Mouse (Mus musculus): ENCODE measurements around the gene Islr. TPM values are rescaled to one million over a fixed set of nuclear protein-coding genes. Genes with fewer than 3 reads are reported as not detected.
A peak's percentile ranks its signal among the peaks of the same experiment; 100 is the strongest.

Gene Islr
- polyA plus RNA-seq, 1 experiment from 2014 or later = 13.5 TPM

DNA sequence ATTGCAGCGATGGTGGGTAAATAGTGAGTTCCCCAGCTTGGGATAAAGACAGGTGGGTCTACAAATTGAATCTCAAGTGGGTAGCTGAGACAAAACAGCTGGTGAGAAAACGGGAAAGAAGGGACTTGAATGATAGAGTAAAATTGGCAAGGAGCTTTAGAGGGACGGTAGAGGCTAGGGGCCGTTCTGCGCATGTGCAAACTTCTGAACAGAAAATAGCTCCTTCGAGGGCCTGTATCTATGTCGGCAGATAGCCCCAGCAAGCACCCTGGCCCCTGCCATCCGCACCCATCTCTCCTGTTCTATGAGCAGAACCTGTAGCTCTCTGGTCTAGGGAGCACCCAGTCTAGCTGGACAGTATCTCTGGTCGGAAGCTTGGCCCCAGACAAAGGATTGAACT lies 9.9 kb downstream of the Islr start:
- Histone ChIP-seq H3K4me3 (ENCODE audit: low read depth, low read length) (no peak overlapping the region), H3K36me3 (ENCODE audit: control insufficient read depth, insufficient read depth, low read length) (peaks cover 24% of the 10 kb centered on the region), H3K9ac (ENCODE audit: low read length) (no peak overlapping the region), H3K27me3 (replicated peaks; ENCODE audit: control insufficient read depth, insufficient read depth, low read length) (peaks cover 26% of the 10 kb centered on the region), H3K4me1 (ENCODE audit: control insufficient read depth, insufficient read depth, low read length) (peaks cover 18% of the 10 kb centered on the region), H3K27ac (ENCODE audit: low read depth, low read length) (no peak overlapping the region; the same call in 1 of the 2 replicates), H3K9me3 (replicated peaks; ENCODE audit: control insufficient read depth, low read length) (no peaks in the 10 kb centered on the region), H3K4me2 (ENCODE audit: low read length) (no peak overlapping the region)
- 68% methylated on average over 9 of the region's 9 CpGs for WGBS
- ATAC-seq (no peak), DNase-seq (ENCODE audit: low spot score) (no peak)

DNA sequence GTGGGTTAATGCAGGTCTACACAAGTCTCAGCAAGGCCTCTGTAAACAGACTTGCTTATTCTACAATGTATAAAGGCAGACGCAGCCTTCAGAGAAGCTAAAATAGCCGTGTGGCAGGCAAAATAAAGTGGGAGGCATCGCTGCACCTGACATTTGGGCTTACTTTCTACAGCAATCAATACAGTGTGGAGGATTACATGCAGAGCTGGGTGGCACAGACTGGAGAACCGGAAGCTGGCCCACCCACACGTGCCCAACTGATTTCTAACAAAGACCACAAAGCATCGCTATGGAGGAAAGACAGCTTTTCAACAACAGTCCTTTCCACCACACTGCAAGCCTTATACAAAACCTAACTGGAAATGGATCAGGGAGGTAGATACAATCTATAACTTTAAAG lies 19.6 kb downstream of the Islr start:
- Histone ChIP-seq H3K36me3 (ENCODE audit: control insufficient read depth, insufficient read depth, low read length) (no peaks in the 10 kb centered on the region), H3K4me2 (ENCODE audit: low read length) (no peak overlapping the region), H3K27ac (ENCODE audit: low read depth, low read length) (no peak overlapping the region), H3K9ac (ENCODE audit: low read length) (no peak overlapping the region), H3K9me3 (replicated peaks; ENCODE audit: control insufficient read depth, low read length) (no peaks in the 10 kb centered on the region), H3K4me3 (ENCODE audit: low read depth, low read length) (no peak overlapping the region), H3K4me1 (ENCODE audit: control insufficient read depth, insufficient read depth, low read length) (no peaks in the 10 kb centered on the region), H3K27me3 (replicated peaks; ENCODE audit: control insufficient read depth, insufficient read depth, low read length) (no peaks in the 10 kb centered on the region)
- 59% methylated on average over 6 of the region's 6 CpGs for WGBS
- ATAC-seq (no peak), DNase-seq (ENCODE audit: low spot score) (no peak)

DNA sequence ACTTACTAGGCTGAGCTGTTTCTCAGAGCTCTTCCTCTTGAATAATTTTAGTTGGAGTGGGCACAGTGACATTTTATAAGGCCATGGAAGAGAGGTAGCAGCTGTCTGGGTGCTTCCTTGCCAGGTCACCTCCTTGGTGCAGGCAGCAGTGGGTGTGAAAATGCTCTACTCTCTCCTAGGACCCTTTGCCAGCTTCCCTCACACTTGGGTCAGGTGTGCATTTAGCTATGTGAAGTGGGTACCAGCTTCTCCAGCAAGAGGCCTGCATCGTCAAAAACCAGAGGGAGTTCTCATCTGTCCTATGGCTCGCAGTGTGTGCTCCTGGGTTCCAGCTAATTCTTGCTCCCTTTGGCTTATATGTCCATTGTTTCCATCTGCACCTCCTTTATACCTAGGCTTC lies 24.7 kb downstream of the Islr start:
- DNase-seq (ENCODE audit: low spot score) (no peak), ATAC-seq (no peak)
- H3K9ac ChIP-seq (ENCODE audit: low read length) = no peak overlapping the region
- H3K4me3 ChIP-seq (ENCODE audit: low read depth, low read length) = no peak overlapping the region
- H3K4me2 ChIP-seq (ENCODE audit: low read length) = no peak overlapping the region
- WGBS = 89% methylated on average over 2 of the region's 2 CpGs
- no peaks in the 10 kb centered on the region for H3K27me3 ChIP-seq (replicated peaks; ENCODE audit: control insufficient read depth, insufficient read depth, low read length)
- H3K36me3 ChIP-seq (ENCODE audit: control insufficient read depth, insufficient read depth, low read length) = no peaks in the 10 kb centered on the region
- H3K27ac ChIP-seq (ENCODE audit: low read depth, low read length) = no peak overlapping the region
- H3K9me3 ChIP-seq (replicated peaks; ENCODE audit: control insufficient read depth, low read length) = no peaks in the 10 kb centered on the region
- H3K4me1 ChIP-seq (ENCODE audit: control insufficient read depth, insufficient read depth, low read length) = peaks cover 12% of the 10 kb centered on the region; the same call in 1 of the 2 replicates

DNA sequence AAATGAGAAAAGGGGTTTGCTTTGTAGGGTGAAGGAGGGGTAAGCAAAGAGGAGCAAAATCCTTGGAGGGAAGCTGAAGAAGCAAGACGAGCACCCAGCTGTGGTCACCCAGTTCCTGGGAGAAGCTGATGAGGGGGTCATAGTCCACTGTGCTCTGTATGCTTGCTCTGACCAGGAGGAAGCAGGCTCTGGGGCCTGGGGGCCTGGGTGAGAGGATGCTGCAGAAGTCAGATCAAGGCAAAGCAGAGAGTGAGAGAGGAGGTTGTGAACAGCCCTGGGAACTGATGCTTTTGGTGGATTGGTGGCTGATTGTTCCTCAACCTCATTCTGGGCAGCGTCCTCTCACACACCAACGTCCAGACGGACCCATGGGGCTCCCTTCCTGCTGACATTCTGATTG lies 26.9 kb downstream of the Islr start:
- Histone ChIP-seq H3K4me3 (ENCODE audit: low read depth, low read length) (no peak overlapping the region), H3K4me2 (ENCODE audit: low read length) (no peak overlapping the region), H3K9ac (ENCODE audit: low read length) (no peak overlapping the region), H3K27ac (ENCODE audit: low read depth, low read length) (no peak overlapping the region), H3K9me3 (replicated peaks; ENCODE audit: control insufficient read depth, low read length) (no peaks in the 10 kb centered on the region), H3K4me1 (ENCODE audit: control insufficient read depth, insufficient read depth, low read length) (peaks cover 12% of the 10 kb centered on the region; the same call in 1 of the 2 replicates), H3K36me3 (ENCODE audit: control insufficient read depth, insufficient read depth, low read length) (no peaks in the 10 kb centered on the region), H3K27me3 (replicated peaks; ENCODE audit: control insufficient read depth, insufficient read depth, low read length) (no peaks in the 10 kb centered on the region)
- DNase-seq (ENCODE audit: low spot score) = no peak
- ATAC-seq = no peak
- 39% methylated on average over 4 of the region's 4 CpGs for WGBS

DNA sequence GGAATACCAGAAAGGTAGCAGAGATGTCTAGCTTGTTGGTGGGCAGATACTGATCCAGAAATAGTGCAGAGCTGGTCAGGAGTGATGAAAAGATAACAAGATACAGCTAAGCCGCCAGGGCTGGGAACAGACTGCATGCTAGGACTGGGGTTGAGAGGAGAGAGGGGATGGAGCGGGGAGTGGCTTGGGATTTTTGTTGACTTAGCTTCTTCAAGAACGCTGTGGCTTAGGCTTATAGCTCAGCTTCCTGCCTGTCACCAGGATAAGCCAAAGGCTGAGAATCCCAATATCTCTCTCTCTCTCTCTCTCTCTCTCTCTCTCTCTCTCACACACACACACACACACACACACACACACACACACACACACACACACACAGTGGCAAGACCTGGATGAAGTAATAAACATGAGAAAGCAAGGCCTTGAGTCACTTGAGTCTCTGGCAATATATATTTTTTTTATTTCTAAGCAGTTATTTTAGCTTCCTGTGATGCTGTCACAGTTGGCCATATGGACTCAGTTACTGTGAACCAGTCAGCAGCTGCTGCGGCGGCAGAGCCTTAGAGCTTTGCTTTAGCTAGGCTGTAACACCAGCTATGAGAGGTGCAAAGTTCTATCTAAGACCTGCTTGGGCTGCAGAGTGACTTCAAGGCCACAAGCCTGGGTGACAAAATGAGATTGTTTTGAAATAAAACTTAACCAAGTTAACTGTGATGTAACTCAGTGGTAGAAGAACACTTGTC lies 28.2 kb downstream of the Islr start:
- no peak; the same call in 1 of the 2 replicates for ATAC-seq
- no peaks in the 10 kb centered on the region for H3K27me3 ChIP-seq (replicated peaks; ENCODE audit: control insufficient read depth, insufficient read depth, low read length)
- 52% methylated on average over 5 of the region's 5 CpGs for WGBS
- DNase-seq (ENCODE audit: low spot score) = peak; percentile 73
- no peaks in the 10 kb centered on the region for H3K9me3 ChIP-seq (replicated peaks; ENCODE audit: control insufficient read depth, low read length)
- no peak overlapping the region for H3K4me2 ChIP-seq (ENCODE audit: low read length)
- H3K9ac ChIP-seq (ENCODE audit: low read length) = no peak overlapping the region
- H3K4me3 ChIP-seq (ENCODE audit: low read depth, low read length) = no peak overlapping the region
- peak overlapping the region; percentile 83 for H3K27ac ChIP-seq (ENCODE audit: low read depth, low read length)
- H3K36me3 ChIP-seq (ENCODE audit: control insufficient read depth, insufficient read depth, low read length) = no peaks in the 10 kb centered on the region
- H3K4me1 ChIP-seq (ENCODE audit: control insufficient read depth, insufficient read depth, low read length) = peaks cover 12% of the 10 kb centered on the region; the same call in 1 of the 2 replicates

DNA sequence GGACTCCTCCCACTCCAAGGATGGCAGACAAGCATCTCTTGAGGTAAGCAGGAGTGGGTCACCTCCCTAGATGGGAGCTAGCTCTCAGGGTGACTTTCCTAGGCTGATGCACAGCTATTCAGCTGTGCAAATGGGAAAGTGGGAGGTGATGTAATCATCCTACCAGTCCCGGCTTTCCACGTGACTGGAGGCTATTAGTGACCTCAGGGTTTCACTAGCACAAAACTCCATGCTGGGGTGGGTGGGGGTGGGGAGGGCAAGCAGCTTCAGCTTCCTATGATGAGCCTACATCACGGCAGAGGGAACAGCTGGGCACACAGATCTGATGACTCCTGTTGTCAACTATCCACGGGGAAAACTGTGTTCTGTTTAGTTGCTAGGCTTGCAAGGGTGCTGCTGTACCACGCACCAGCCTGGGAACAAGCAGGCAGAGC lies 29.3 kb downstream of the Islr start:
- 26% methylated on average over 5 of the region's 5 CpGs for WGBS
- ATAC-seq (peak; percentile 42; the same call in 1 of the 2 replicates), DNase-seq (ENCODE audit: low spot score) (peak; percentile 48)
- Histone ChIP-seq H3K9me3 (replicated peaks; ENCODE audit: control insufficient read depth, low read length) (no peaks in the 10 kb centered on the region), H3K4me3 (ENCODE audit: low read depth, low read length) (no peak overlapping the region), H3K36me3 (ENCODE audit: control insufficient read depth, insufficient read depth, low read length) (no peaks in the 10 kb centered on the region), H3K27ac (ENCODE audit: low read depth, low read length) (peak overlapping the region; percentile 83), H3K4me2 (ENCODE audit: low read length) (no peak overlapping the region), H3K4me1 (ENCODE audit: control insufficient read depth, insufficient read depth, low read length) (peaks cover 12% of the 10 kb centered on the region; the same call in 1 of the 2 replicates), H3K9ac (ENCODE audit: low read length) (no peak overlapping the region), H3K27me3 (replicated peaks; ENCODE audit: control insufficient read depth, insufficient read depth, low read length) (no peaks in the 10 kb centered on the region)

DNA sequence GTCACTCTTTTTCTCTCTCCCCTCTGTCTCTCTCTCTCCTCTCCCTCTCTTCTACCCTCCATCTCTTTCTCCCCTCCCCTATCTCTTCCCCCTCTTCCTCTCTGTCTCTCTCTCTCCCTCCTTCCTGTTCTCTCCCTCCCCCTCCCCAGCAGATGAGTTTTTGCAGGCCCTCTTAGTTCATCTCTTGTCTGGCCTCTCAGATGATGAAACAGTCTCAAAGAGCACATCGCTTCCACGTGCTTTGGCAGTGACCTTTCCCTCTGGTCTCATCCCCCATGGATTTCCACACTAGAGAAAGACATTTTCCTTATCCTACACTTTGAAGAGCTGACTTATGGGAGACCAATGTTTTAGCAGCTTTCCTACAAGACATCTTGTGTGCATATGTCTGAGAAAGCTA lies 31.2 kb downstream of the Islr start:
- H3K27ac ChIP-seq (ENCODE audit: low read depth, low read length) = no peak overlapping the region
- 84% methylated on average over 2 of the region's 2 CpGs for WGBS
- peaks cover 14% of the 10 kb centered on the region; the same call in 1 of the 2 replicates for H3K4me1 ChIP-seq (ENCODE audit: control insufficient read depth, insufficient read depth, low read length)
- no peaks in the 10 kb centered on the region for H3K36me3 ChIP-seq (ENCODE audit: control insufficient read depth, insufficient read depth, low read length)
- no peak overlapping the region for H3K4me3 ChIP-seq (ENCODE audit: low read depth, low read length)
- H3K27me3 ChIP-seq (replicated peaks; ENCODE audit: control insufficient read depth, insufficient read depth, low read length) = no peaks in the 10 kb centered on the region
- no peak overlapping the region for H3K4me2 ChIP-seq (ENCODE audit: low read length)
- no peak for ATAC-seq
- no peaks in the 10 kb centered on the region for H3K9me3 ChIP-seq (replicated peaks; ENCODE audit: control insufficient read depth, low read length)
- H3K9ac ChIP-seq (ENCODE audit: low read length) = no peak overlapping the region
- no peak for DNase-seq (ENCODE audit: low spot score)

DNA sequence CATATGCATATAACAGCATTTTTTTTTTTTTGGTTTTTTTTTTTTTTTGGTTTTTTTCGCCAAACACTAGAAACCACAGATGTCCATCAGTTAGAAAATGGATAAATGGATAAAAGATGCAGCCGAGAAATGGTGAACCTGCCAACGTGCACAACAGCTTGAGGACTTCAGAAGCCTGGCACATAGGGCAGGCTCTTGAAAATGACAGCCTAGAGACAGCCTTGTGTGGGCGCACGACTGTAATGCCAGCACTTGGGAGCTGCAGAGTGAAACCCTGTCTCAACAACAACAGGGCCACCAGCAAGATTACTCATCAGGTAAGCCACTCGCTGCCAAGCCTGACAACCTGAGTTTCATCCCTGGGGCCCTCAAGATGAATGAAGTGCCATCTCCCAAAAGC lies 34.7 kb downstream of the Islr start:
- no peaks in the 10 kb centered on the region for H3K9me3 ChIP-seq (replicated peaks; ENCODE audit: control insufficient read depth, low read length)
- H3K4me2 ChIP-seq (ENCODE audit: low read length) = no peak overlapping the region
- WGBS = 73% methylated on average over 6 of the region's 6 CpGs
- H3K9ac ChIP-seq (ENCODE audit: low read length) = no peak overlapping the region
- no peak for ATAC-seq
- DNase-seq (ENCODE audit: low spot score) = peak; percentile 57
- 0 out of 2 replicates have a peak, but pooled peaks cover 2% of the 10 kb centered on the region for H3K4me1 ChIP-seq (ENCODE audit: control insufficient read depth, insufficient read depth, low read length)
- no peaks in the 10 kb centered on the region for H3K36me3 ChIP-seq (ENCODE audit: control insufficient read depth, insufficient read depth, low read length)
- no peak overlapping the region for H3K27ac ChIP-seq (ENCODE audit: low read depth, low read length)
- no peak overlapping the region for H3K4me3 ChIP-seq (ENCODE audit: low read depth, low read length)
- no peaks in the 10 kb centered on the region for H3K27me3 ChIP-seq (replicated peaks; ENCODE audit: control insufficient read depth, insufficient read depth, low read length)

DNA sequence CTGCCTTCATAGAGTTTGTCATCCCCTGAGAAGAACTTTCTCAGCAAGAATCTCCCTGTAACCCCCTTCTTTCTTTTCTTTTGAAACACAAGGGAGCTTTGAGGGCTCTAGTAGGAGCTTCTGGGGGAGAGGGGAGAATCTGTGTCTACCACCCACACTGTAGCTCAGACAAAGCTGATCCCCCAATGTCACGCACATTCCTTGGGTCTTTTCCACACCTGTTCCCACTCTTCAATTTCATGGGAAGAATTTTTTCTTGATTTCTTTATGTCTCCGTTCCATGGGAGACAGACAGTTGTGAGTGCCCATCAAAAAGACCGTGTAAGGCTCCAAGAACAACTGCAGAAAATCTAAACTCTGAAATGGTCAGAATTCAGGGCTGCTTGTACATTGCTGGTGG lies 35.2 kb downstream of the Islr start:
- H3K4me2 ChIP-seq (ENCODE audit: low read length) = no peak overlapping the region
- no peak overlapping the region for H3K4me3 ChIP-seq (ENCODE audit: low read depth, low read length)
- H3K9me3 ChIP-seq (replicated peaks; ENCODE audit: control insufficient read depth, low read length) = no peaks in the 10 kb centered on the region
- 77% methylated on average over 3 of the region's 3 CpGs for WGBS
- H3K4me1 ChIP-seq (ENCODE audit: control insufficient read depth, insufficient read depth, low read length) = 0 out of 2 replicates have a peak, but pooled peaks cover 2% of the 10 kb centered on the region
- DNase-seq (ENCODE audit: low spot score) = no peak
- H3K27ac ChIP-seq (ENCODE audit: low read depth, low read length) = no peak overlapping the region
- H3K9ac ChIP-seq (ENCODE audit: low read length) = no peak overlapping the region
- H3K27me3 ChIP-seq (replicated peaks; ENCODE audit: control insufficient read depth, insufficient read depth, low read length) = no peaks in the 10 kb centered on the region
- ATAC-seq = no peak
- H3K36me3 ChIP-seq (ENCODE audit: control insufficient read depth, insufficient read depth, low read length) = no peaks in the 10 kb centered on the region
